In the genomic region with DNA sequence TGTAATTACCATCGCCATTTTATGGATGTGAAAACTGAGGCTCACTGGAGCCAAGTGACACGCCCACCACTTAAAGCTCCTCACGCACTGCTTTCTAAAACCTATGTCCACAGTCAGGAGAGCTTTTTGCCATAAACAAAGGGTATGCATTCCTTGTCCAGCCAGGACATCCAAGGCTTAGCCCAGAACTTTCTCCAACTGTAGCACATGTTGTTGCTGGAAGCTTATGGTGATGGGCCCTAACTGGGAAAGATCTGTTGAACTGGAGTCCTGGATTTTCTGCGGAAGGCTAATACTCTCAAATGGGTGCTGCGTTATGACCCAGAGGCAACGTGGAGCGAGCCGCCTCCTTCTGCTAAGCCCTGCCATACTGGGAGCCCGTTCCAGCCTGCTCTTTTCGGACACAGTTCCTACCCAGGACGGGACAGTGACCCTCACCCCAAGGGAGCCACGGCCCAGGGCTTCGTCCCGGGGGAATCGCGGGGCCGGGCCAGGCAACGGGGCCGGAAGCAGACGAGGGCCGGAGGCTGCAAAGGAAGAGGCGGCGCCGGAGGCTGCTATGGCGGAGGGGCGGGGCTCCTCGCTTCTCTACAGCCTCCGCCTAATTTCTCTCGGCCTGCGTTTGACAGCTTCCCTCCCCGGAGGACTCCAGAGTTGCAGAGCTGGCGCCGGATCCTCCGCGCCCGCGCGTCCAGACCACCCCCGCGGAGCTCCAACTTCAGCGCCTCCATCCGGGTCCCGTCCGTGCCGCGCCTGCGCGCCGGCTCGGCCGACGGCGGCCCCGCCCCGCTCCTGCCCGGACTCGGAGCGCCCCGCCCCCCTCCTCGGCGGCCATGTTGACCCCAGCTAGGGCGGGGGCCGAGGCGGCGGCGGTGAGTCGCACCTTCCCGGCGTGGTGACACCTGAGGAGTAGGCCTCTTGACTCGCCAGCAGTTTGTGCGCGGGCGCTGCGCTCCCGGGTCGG, we compare ENCODE assay signal across 8 mouse cellular contexts. TPM values are rescaled to one million over a fixed set of nuclear protein-coding genes. Genes with fewer than 3 reads are reported as not detected.
DNase-seq lines count a peak whose midpoint lies in the region; ATAC-seq lines count a peak whose summit lies in the region.

A gene (minus strand): TSS at position 767 of the 964 bp plus-strand sequence.

- peak within 1 kb of the TSS; percentile 65 for H3K4me3 ChIP-seq in embryonic facial prominence, embryonic 11.5 days (ENCODE audit: low read depth, low read length)
- peak within 1 kb of the TSS; percentile 77 for H3K4me3 ChIP-seq in limb, embryonic 11.5 days (ENCODE audit: low read depth, low read length)
- peak within 1 kb of the TSS; percentile 70 for H3K4me3 ChIP-seq in midbrain, embryonic 13.5 days (replicated peaks)

- peak; percentile 87 for DNase-seq in 3134 (ENCODE audit: extremely low read depth, insufficient read length, low spot score)
- DNase-seq in adrenal gland, postnatal 25 days = peak; percentile 96
- DNase-seq in embryonic facial prominence, embryonic 11.5 days (ENCODE audit: low spot score) = peak; percentile 93
- peak; percentile 99 for DNase-seq in heart, adult 11 months
- peak; percentile 89 for DNase-seq in kidney, adult 11 months
- DNase-seq in limb, embryonic 11.5 days (ENCODE audit: low spot score) = peak; percentile 96
- peak; percentile 94 for DNase-seq in spleen, adult 12 weeks (ENCODE audit: low spot score)

- peak; percentile 82 for ATAC-seq in embryonic facial prominence, embryonic 11.5 days (replicated peaks; ENCODE audit: insufficient number of reproducible peaks, low FRiP score, low TSS enrichment, low read depth)
- peak; percentile 88 for ATAC-seq in limb, embryonic 11.5 days (ENCODE audit: insufficient number of reproducible peaks, low FRiP score, low TSS enrichment, low read depth)
- peak; percentile 92 for ATAC-seq in midbrain, embryonic 13.5 days

- no peaks in the 10 kb centered on the region for H3K9me3 ChIP-seq in embryonic facial prominence, embryonic 11.5 days (replicated peaks; ENCODE audit: control insufficient read depth, low read length)
- no peaks in the 10 kb centered on the region for H3K9me3 ChIP-seq in limb, embryonic 11.5 days (ENCODE audit: control insufficient read depth, low read length)
- no peaks in the 10 kb centered on the region for H3K9me3 ChIP-seq in midbrain, embryonic 13.5 days

- peak within 1 kb of the TSS; percentile 69 for H3K4me2 ChIP-seq in embryonic facial prominence, embryonic 11.5 days (ENCODE audit: low read depth, low read length)
- H3K4me2 ChIP-seq in limb, embryonic 11.5 days (ENCODE audit: low read depth, severe bottlenecking) = peak within 1 kb of the TSS; percentile 75
- H3K4me2 ChIP-seq in midbrain, embryonic 13.5 days (replicated peaks) = peak within 1 kb of the TSS; percentile 79

- no peaks in the 10 kb centered on the region; the same call in 1 of the 2 replicates for H3K4me1 ChIP-seq in embryonic facial prominence, embryonic 11.5 days (ENCODE audit: control insufficient read depth, insufficient read depth, low read length)
- peaks cover 10% of the 10 kb centered on the region for H3K4me1 ChIP-seq in limb, embryonic 11.5 days (ENCODE audit: control insufficient read depth, insufficient read depth, low read length)
- H3K4me1 ChIP-seq in midbrain, embryonic 13.5 days (replicated peaks) = peaks cover 53% of the 10 kb centered on the region

- H3K36me3 ChIP-seq in embryonic facial prominence, embryonic 11.5 days (replicated peaks; ENCODE audit: control insufficient read depth, insufficient read depth, low read depth, low read length) = no peaks in the 10 kb centered on the region
- no peaks in the 10 kb centered on the region; the same call in 1 of the 2 replicates for H3K36me3 ChIP-seq in limb, embryonic 11.5 days (ENCODE audit: control insufficient read depth, insufficient read depth, low read length)
- H3K36me3 ChIP-seq in midbrain, embryonic 13.5 days = peaks cover 13% of the 10 kb centered on the region; the same call in 1 of the 2 replicates

- peak within 1 kb of the TSS; percentile 91 for H3K9ac ChIP-seq in embryonic facial prominence, embryonic 11.5 days (replicated peaks; ENCODE audit: low read length)
- H3K9ac ChIP-seq in limb, embryonic 11.5 days (ENCODE audit: low read length) = peak within 1 kb of the TSS; percentile 76
- H3K9ac ChIP-seq in midbrain, embryonic 13.5 days (replicated peaks) = peak within 1 kb of the TSS; percentile 85

- peak within 1 kb of the TSS; percentile 95 for H3K27ac ChIP-seq in embryonic facial prominence, embryonic 11.5 days (replicated peaks; ENCODE audit: low read depth, low read length)
- H3K27ac ChIP-seq in limb, embryonic 11.5 days (replicated peaks; ENCODE audit: low read depth, low read length) = peak within 1 kb of the TSS; percentile 90
- peak within 1 kb of the TSS; percentile 96 for H3K27ac ChIP-seq in midbrain, embryonic 13.5 days

- under 1% methylated on average over 69 of the region's 76 CpGs for WGBS in embryonic facial prominence, embryonic 11.5 days
- under 1% methylated on average over 75 of the region's 76 CpGs for WGBS in limb, embryonic 11.5 days
- WGBS in midbrain, embryonic 13.5 days = under 1% methylated on average over 54 of the region's 76 CpGs

- H3K27me3 ChIP-seq in embryonic facial prominence, embryonic 11.5 days (ENCODE audit: control insufficient read depth, insufficient read depth, low read length) = no peaks in the 10 kb centered on the region
- no peaks in the 10 kb centered on the region for H3K27me3 ChIP-seq in limb, embryonic 11.5 days (ENCODE audit: control insufficient read depth, insufficient read depth, low read length)
- H3K27me3 ChIP-seq in midbrain, embryonic 13.5 days = no peaks in the 10 kb centered on the region

RNA-seq across cellular contexts. Expression of the gene that starts here (rescaled TPM):
- total RNA-seq in adrenal gland, postnatal 25 days (2021) = 17.1 and 24.6 TPM in 2 replicates
- 9.3 and 9.9 TPM in 2 replicates for polyA plus RNA-seq in embryonic facial prominence, embryonic 11.5 days (2014; fragmentation: Nextera tagmentation; extraction: Ambion mirVana)
- polyA plus RNA-seq in limb, embryonic 11.5 days (2014; fragmentation: Nextera tagmentation; extraction: Ambion mirVana) = 13.2 and 16.8 TPM in 2 replicates
- 13.7 and 16.0 TPM in 2 replicates for polyA plus RNA-seq in midbrain, embryonic 13.5 days (2015; fragmentation: Nextera tagmentation; extraction: Ambion mirVana)

Comparison
In these comparisons a context has a peak if more than half of its experiments do, and no peak if none do; other contexts are left out.
1. Peak in every context shown above with its lines: DNase-seq, ATAC-seq, H3K4me3 ChIP-seq and H3K27ac ChIP-seq.